Mouse (Mus musculus) left cerebral cortex, adult 11 months (tissue): ENCODE measurements around the gene Lmnb2.

Source experiments
- DNase-seq: peaks from one replicate; pipeline ENCODE4 v3.0.0; 2022; ENCODE audit warnings: low spot score

Lmnb2 gene

DNA sequence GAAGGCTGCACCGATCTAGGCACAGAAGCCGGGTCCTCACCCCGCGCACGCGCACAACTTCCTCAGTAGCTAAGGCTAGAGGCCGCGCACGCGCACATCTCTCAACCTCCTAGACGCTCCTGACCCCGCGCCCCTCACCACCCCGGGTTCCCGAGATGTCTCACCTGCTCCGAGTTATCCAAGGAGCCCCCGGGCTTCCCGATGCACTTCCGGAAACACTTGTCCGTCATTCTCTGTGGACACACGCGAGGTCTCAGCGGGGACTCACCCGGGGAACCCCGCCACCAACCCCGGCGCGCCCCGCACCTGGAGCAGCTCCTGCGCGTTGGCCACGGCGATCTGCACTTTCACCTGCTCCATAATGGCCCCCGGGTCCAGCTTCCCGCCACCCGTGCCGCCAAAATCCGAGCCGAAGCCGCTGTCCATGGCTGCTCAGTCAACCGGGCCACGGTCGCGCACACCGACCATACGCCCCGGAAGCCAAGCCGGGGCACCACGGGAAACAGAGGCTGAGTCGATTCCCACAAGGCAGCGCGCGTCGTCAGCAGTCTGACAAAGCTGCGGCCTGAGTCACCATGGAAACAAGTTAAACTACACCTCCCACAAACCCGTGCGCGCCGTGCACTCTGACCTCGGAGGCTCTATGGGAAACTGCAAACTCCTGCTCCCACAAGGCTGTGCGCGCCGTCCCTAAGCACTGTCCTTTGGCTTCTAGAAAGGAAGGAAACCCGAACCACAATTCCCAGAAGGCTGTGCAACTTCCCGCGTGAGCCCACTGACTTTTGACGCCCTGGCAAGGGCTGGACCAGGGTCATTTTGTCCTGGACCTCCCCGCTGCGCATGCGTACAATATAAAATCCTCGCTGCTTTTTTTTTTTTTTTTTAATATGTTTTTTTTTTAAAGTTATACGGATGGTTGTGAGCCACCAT lies 17.5 kb downstream of the Lmnb2 start, which contains the start of gene Timm13:
Timm13 (minus strand) TSS at position 652 of the 930 bp plus-strand sequence.
- DNase-seq, result peak; percentile 99

DNA sequence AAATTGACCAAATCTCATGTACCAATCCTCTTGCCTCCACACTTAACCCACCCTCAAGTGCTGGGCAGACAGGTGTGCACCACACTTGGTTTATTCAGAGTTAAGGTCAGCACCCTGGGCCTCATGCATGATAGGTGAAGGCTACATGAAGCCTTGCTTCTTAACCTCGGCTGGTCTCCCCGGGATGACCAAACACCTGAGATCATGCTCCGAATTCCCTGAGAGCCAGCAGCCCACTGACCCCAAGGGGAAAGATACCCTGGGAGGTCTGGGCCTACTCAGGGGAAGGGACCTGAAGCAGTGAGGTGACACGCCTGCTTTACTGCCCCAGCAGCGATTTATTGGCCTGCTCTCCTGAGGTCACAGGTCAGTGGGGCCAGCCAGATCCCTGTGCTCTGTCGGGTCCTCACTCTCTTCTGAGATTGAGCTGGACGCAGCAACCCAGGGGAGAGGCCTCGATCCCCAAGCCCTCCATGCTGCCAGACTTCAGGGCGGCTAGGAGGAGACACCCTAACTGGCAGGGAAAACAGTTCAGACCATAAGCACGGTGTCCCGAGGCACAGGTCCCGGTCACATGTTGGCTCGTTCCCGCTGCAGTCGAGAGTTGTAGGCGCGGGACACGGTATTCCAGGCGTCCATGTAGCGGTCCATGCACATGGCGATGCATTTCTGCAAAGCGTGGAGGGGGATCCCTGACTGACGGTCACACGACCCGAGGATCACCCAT lies 18.3 kb downstream of the Lmnb2 start:
- no peak for DNase-seq

DNA sequence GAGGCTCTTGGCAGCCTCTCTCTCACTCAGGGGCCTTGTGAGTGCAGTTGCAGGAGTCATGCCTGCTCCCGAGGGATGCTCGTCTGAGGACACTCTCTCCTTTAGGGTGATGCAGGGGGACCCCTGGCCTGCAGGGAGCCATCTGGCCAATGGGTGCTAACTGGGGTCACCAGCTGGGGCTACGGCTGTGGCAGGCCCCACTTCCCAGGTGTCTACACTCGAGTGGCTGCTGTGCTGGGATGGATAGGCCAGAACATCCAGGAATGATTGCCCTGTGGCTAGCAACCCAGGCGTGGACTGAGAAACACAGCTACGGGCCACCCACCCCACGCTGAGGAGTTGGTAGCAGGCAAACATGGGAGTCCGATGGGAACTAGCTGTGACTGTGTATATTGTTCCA lies 19.0 kb downstream of the Lmnb2 start:
- DNase-seq, result no peak

DNA sequence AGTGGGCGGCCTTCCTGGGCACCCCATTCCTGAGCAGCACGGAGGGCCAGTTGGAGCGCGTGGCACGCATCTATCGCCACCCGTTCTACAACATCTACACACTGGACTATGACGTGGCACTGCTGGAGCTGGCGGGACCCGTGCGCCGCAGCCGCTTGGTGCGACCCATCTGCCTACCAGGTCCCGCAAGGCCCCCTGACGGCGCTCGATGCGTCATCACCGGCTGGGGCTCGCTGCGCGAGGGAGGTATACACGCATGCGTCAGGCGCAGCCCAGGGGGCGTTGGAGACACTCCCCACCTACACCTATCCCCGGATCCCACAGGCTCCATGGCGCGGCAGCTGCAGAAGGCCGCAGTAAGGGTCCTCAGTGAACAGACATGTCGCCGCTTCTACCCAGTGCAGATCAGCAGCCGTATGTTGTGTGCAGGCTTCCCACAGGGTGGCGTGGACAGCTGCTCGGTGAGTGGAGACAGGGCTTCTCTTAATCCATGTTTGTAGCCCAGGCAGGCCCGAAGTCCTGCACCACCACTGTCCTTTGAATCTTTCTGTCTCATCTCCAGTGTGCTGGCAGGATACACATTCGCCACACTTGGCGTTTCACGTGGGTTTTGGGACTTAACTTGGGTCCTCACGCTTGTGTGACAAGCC lies 20.1 kb downstream of the Lmnb2 start:
- no peak for DNase-seq

DNA sequence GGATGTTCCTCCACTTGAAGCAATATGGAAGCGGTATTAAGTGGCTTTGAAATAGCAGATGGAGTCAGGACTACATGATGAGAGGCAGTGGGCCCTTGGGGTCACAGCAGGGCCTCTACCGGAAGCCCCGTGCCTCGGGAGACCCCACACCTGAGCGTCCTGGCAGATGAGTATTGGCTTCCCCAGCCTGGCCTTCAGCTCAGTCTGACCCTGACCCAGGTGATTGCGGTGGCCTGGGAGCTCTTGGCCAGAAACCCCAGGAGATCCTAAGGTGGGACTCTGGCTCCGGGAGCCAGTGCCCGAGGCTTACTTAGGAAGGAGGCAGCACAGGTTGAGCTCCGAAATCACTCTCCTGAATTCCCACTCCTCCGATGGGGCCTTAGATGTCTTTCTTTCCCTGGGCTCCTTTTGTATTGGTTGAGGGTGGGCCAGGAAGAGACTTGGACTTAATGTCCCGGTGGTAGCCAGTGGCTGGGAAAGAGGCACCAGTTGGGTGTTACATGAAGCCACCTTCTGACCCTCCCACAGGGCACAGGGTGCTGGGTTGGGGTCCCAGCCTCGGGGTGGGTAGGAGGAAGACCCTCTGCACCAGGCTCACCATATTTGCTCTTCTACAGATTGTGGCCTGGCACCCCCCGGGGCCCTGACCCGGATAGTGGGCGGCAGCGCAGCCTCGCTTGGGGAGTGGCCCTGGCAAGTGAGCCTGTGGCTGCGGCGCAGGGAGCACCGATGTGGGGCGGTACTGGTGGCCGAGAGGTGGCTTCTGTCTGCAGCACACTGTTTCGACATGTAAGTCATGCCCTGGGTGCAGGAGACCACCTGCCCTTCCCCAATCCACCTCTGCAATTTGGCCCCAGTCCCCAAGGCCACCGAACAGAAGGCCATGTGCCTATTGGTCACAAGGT lies 21.2 kb downstream of the Lmnb2 start:
- DNase-seq, result no peak

DNA sequence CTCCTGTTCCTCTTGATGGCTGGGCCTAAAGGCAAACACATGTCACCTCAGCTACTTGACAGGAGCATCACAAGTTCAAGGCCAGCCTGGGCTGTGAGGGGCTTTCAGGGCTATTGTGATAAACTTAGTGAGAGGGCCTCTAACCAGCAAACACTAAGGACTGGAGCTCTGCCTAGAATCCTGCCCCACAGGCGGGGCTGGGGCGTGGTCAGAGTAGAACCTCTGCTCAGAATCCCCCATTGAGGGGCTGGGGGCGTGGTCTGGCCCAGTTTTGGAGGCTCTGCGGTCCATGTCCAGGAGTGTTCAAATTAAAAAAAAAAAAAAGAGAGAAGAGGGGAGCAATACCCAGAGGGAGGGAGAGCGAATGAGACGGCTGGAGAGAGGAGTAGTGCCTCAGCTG lies 22.3 kb downstream of the Lmnb2 start:
- DNase-seq, result no peak

DNA sequence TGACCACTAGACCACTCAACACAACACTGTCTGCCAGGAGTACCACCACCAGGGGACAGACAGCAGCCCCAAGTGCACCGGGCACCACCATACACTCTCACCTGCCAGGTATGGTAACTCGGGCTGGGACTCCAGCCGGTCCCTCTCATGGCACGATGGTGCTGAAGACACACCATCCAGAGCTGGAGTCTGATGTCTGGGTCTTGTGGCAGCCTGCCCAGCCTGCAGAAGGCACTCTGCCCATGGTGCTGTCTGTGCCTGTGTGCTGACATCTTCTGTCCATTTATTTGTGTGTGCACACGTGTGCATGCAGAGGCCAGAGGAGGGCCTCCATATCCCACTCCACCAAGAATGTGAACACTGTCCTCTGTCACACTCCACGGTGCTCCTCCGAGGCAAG lies 22.9 kb downstream of the Lmnb2 start:
- no peak for DNase-seq

DNA sequence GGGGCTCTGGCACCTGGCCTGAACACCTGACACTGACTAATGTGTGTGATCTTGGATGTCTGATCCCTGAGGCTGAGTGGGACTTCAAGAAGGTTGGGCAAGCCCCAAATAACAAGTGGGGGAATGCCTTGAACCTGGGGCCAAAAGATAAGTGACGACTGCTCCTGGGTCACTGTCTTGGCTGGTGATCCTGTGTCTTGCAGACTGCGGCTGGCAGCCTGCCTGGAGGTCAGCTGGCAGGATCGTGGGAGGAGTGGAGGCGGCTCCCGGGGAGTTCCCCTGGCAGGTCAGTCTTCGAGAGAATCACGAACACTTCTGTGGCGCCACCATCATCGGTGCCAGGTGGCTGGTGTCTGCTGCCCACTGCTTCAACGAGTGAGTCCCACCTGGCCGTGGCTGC lies 30.9 kb downstream of the Lmnb2 start:
- no peak for DNase-seq

DNA sequence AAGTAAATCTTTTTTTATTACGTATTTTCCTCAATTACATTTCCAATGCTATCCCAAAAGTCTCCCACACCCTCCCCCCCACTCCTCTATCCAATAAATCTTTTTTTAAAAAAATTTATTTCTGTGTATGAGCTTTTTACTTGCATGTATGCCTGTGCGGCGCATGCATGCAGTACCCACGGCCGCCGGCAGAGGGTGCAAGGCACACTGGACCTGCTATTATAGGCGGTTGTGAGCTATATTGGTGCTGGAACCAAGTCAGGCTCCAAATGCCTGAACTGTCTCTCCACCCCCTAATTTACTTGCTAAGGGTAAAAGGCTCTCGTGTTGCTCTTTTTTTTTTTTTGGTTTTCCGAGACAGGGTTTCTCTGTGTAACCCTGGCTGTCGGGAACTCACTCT lies 36.7 kb downstream of the Lmnb2 start:
- no peak for DNase-seq

DNA sequence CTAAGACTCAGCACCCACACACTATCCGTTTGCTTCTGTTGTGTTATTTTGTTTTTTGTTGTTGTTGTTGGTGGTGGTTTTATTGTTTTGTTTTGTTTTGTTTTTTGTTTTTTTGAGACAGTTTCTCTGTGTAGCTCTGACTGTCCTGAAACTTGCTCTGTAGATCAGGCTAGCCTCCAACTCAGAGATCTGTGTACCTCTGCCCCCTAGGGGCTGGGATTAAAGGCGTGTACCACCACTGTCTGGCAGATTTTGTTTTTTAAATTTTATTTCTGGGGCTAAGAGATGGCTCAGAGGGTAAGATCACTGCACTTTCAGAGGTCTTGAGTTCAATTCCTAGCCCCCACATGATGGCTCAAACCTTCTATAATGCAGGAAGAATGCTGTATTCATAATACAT lies 37.1 kb downstream of the Lmnb2 start:
- DNase-seq, result no peak

DNA sequence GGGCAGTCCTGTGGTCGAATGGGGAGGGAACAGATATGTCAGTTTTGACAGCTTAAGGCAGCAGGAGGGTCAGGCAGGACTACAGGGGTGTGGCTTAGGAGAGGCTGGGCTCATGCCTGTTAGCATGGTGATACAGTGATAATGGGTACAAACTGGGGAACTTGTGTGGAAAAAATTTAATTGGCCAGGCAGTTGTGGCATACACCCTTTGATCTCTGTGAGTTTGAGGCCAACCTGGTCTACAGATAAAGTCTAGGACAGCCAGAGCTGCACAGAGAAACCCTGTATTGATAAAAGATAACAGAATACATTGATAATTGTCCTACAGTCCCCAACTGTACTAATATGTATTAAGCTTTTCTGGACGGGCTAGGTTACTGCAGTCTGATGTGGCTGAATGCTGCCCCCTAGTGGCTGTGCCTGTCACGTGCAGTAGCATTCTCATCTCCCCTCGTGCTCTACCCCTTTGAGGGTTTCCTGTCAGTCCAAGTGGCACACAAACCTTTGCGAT lies 37.9 kb downstream of the Lmnb2 start:
- DNase-seq, result no peak

DNA sequence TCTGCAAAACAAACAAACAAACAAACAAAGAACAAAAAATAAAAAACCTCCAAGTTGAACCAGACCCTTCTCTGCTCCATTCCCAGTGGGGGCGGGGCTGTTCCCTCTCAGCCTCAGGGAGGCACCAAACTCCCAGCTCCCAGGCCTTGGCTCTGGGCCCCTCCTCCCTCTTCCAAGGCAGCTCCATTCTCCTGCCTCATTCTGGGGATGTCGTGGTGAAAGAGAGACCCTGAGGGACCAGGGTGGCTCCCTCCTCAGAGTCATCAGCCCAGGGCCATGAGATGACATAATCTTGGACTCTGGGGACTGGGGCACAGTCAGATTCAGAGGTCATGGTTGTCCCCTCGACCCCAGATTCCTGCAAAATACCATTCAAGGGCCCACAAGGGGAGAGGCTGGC lies 41.5 kb downstream of the Lmnb2 start:
- DNase-seq, result no peak

DNA sequence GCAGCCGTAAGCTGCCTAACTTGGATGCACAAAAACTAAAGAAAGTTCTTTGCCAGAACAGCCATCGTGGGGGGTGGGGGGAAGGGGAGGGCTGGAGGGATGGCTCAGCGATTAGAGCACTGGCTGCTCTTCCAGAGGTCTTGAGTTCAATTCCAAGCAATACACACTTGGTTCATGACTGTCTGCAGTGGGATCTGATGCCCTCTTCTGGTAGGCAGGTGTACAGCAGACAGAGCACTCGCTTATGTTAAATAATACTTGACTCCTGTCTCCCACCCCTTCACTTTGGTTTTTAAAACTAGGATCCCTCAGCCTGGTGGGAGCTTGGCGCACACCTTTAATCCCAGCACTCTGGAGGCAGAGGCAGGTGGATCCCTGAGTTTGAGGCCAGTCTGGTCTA lies 42.0 kb downstream of the Lmnb2 start:
- DNase-seq, result no peak

DNA sequence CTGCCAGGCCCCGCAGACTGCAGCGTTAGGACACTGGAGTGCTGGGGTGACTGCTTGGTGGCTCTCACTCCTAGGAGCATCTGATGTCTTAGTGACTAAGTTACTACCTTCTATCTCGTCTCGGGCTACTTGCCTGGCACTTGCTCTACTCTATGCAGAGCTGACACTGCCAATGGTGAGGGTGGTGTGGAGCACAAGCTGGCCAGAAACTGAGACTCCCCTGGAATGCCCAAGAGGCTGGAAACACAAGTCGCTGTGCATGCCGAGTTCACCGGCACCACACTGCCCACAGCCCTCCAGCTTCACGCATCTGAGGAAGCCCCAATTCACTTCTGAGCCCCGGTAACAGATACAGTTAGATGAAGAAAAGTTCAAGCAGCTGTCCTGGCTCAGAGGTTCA lies 44.0 kb downstream of the Lmnb2 start:
- DNase-seq, result no peak

DNA sequence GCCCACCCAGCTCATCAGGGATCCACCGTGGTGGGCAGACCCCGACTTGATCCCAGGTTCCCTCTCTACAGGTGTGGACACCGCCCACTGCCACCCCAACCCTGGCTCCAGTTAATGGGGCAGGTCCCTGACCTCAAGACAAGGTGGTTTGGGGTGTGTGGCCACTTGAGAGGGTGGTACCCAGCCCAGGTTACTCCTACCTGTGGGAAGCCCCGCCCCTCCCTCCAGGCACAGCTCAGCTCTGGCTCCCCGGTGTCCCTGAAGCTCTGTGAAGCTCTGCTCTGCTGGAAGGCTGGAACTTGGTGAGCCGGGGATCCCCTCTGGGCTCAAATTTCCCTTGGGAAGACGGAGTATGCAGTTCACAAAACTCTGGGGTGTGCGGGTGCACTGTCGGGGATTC lies 46.5 kb downstream of the Lmnb2 start, which contains the start of gene Tmprss9:
Tmprss9 (plus strand) TSS at position 268 of the 400 bp plus-strand sequence.
- no peak for DNase-seq

DNA sequence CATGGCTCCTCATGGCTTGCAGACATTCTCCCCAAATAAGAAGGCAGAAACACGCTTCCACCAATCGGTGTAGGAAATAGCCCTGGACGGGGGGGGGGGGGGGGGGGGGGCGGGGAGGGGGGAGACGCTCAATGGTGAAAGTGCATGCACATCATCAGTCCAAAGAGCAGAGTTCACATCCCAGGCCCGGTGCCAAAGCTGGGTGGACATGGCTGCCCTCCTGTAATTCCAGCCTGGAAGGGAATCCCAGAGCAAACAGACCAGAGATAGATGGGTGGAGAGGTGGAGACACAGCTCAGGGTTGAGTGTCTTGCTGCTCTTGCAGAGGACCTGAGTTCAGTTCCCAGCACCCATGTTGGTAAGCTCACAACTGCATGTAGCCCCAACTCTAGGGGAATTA lies 47.1 kb downstream of the Lmnb2 start:
- DNase-seq, result no peak

DNA sequence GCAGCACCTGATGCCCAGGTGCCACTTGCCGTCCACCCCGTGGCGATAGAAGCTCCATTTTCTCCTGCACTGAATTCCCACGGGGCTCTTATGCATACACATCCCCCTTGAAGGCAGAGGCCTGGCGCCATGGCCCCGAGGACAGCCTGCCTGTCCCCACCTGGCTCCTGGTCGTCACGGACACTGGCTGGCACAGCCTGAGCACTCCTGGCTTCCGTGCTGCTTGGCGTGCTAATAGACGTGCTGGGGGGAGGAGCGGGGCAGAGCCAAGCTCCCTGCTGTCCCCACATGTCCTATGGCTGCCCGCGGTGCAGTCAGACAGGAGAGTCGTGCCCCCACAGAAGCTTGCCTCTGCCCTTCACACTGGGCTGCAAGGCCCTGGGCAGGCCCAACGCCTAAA lies 53.6 kb downstream of the Lmnb2 start:
- DNase-seq, result no peak

DNA sequence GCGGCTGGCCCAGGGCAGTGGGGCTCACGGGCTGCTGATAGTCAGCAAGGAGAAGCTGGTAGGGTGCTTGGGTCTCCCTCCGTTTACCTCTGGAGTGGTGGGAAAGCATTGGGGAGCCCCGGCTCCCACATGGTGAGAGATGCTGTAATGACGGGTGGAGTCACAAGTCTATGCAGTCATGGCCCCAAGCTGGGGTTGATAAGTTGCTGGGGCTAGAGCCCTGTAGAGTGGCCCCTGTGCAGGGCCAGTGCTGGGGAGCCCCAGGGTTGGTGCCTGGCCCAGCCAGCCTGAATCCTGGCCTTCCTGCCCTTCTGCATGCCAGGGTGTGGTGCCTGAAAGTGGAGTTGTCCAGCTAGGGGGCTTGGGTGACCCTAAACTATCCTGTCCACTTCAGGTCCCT lies 55.7 kb downstream of the Lmnb2 start:
- DNase-seq, result no peak

DNA sequence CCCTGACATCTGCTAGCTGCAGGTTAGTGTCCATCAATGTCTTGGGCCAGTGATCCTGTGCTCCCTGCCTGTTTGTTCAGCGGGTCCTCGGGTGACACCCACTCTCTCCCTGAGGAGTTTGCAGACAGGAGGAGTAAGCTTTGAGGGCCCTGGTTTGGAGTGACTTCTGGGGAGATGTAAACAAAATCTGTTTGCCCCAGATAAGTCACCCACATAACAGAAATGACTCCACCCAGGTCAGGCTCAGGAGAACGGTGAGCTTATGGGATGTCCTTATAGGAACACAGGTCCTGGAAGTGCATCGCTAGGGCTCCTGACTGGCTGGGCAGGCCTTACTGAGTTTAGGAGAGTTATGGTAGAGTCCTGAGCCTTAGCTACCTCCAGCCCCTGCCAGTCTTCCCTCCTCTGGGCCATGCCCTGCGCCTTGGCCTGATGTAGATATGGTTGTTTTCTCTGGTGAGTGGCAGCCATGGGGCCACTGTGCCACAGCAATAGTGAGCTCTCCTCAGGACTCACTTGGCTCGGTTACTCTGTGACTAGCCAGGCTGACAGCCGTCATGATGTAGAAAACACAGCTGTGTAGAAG lies 59.6 kb downstream of the Lmnb2 start:
- no peak for DNase-seq

DNA sequence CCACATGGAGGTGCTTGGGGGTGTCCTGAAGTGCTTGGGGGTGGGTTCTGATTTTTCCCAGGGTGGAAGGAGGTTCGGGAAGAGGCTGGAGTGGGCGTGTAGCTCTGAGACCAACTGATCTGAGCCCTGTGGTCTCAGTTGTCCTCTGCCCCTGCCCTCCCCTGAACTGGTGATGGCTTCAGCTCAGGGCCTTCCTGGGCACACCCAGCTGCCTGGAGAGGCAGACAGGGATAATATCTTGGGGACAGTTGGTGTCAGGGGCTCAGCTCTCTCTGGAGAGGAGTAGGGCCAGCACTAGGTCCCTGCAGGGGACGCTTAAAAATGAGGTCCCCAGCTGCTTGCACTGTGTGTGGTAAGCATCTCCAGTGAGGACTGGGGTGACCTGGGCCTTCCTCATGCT lies 60.2 kb downstream of the Lmnb2 start:
- DNase-seq, result no peak

DNA sequence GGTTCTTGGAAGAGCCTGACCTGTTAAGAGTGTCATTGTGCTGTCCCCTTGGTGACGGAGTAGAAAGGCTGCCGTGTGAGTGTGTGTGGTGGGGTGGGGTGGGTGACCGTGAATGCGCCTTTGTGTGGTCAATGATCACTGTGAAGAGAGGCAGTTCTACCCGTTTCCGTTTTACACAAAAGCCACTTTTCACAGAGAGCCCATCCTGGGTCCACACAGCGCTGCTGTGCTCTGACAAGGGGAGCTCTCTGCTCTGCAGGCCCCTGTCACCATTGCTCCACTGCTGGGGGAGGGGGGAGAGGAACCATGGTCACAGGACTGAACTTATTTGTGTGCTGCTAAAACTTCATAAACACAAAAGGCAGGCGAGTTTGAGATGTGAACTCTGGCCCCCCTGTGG lies 60.7 kb downstream of the Lmnb2 start:
- DNase-seq, result no peak
